Mouse (Mus musculus): ENCODE measurements around the gene Svs5.

Gene Svs5

DNA sequence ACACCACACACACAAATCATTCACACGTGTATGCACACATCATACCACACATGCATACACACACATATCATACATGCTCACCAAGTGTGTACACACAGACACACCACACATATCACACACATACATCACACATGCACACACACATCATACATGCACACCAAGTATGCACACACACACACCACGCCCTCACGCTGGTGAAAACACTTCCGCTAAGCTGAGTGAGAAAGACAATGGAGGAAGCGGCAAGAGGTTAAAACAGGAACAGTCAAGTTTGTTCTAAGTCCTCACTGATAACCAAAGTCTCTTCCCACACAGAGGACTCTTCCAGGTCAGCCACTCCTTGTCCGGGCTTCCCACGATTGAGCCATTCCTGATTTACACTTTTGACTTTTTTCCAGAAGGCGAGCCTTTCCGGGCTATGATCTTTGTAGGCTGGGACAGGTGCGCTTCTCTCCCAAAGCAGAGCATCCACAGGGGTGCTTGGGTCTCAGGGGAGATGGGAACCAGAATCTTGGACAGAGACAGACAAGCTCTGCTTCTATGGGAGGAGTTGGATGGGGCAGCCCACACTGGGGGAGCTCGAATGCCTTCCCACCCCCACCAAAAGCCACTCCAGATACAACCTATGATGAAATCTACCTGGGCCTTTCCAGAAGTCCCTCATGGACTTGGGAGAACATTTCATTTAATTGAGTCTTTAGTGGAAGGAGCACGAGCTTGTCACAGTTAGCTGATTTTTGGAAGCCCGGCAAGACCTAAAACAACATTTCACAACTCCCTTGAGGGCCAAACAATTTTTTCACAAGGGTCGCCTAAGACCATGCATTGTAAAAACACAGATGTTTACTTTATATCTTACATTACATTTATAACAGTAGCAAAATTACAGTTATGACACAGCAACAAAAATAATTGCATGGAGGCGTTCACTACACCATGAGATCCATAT, 45.2 kb downstream of the Svs5 start:
- no peak for DNase-seq (ENCODE audit: low spot score in 2 of 2)

DNA sequence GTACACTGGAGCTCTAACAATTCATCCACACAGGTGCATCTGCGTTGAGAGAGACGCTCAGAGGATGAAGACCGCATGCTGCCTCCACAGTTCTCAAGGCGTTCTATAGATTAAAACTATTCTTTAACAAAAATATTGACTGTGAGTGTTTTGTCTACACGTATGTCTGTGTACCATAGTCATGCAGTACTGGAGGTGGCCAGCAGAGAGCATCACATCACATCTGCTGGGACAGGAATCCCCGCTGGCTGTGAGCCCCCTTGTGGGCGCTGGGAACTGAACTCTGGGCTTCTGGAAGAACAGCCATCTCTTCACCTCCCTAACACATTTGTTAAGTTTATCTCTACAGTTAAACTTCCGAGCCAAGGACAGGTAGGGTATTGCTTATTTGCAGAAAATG, 49.2 kb downstream of the Svs5 start:
- no peak for DNase-seq (ENCODE audit: low spot score in 2 of 2)

DNA sequence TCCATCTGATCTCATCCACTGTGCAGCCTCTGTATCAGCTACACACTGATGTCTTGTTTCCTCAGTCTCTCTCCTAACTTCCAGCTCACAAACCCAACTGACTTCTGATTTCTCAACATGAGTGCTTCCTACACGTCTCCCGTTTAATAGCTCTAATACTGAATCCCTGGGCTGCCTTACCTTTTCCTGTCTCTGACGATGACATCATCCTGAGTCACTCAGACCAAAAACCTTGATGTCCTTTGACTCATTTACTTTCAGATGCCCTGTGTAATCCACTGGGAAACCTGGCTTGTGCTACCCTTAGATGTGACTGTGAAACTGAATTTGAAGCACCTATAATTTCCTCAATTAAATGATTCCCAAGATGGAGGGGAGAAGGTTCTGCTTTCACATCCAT, 50.4 kb downstream of the Svs5 start:
- no peak for DNase-seq (ENCODE audit: low spot score in 2 of 2)

Data from thymus, postnatal 10 days (tissue).